Mouse (Mus musculus): ENCODE data around the gene Jagn1.

Jagn1 gene

DNA sequence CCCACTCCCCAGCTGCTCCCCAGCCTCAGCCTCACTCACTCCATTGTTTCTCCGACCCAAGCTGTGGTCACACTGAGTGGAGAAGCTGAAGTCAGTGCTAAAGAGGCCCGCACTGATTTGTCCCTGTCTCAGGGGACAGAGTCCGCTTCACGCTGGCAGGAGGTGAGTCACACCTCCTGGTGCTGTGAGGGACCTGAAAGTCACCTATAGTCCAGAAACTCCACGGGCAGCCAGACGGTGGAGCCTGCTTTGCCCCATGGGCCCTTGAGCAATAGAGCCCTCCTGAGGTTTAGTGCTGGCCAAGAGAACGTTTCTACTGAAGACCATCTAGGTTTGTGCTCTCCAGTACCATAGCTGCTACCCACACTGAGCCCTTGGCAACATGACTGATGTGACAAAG lies 7.7 kb upstream of the Jagn1 start:
- no peak for DNase-seq (ENCODE audit: low spot score)

DNA sequence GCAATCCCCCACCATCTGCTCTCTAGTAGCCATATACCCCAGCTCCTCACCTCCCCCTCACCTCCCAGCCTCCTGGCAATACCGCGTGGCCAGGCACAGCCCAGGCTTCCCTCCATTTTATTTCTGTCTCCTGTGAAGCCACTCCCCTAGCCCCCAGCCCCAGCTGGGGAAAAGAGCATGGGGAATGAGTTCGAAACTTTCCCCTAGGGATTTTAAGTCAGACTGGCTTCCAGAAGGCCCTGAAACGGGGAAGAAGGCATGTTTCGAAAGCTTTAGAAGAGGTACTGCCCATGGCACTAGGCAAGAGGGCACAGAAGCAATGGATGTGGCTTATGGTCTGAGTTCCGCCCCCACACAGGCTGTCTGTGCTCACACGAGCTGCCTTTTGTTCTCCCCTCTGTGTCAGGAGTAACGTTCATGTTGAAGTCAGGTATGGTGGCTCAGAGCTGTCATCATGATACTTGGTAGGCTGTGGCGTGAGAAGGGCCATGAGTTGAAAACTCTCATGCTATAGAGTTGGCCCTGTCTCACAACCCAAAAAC lies 6.6 kb upstream of the Jagn1 start, which contains the start of gene Cidec:
TSS of gene Cidec (minus strand) at position 97 of the 542 bp plus-strand sequence.
- DNase-seq (ENCODE audit: low spot score): no peak

DNA sequence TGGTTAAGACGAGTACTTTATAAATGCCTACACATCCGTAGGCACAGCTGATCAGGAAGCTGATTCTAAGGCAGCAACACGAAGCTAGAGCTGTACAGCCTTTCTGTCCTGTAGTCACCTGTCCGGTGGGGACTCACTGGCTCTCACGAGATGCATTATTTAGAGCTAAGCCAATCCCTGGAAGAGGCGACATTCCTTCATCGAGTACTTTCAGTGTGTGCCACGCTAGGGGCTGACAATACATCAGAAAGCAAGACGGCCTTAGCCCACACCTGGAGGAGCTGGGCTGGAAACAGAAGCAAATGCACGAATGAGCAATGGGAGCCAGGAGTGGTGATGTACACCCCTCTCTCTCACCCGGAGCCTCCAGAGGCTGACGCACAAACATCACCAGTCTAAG lies 5.2 kb upstream of the Jagn1 start:
- no peak for DNase-seq (ENCODE audit: low spot score)

DNA sequence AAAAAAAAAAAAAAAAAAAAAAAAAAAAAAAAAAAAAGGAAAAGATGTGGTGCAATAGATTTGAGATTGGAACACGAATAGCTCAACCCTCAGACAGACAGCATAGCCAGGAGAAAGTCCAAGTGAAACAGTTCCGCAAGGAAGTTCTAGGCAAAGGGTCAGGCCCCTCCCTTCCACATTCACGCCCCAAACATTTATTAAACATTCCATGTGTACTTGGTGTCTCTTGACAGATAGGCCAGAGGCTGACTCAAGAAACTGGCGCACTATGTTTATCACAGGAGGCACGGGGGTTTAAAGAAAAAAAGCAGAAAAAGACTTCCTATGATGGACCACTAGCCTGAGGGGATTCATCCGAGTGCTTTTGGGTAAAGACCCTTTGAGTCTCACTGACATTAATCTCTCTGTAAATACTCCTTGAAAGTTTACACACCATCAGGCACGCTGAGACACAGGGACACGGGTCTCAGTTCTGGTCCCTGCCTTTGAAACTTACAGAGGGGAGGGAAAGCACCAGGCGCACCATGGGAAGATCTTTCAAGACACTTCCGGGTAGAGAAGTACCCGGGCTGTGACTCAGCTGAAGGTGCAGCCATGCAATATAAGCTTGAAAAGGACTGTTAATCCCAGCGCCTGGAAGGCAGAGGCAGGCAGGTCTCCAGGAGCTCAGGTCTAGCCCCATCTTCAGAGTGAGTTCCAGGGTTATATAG lies 3.5 kb upstream of the Jagn1 start:
- no peak for DNase-seq (ENCODE audit: low spot score)

DNA sequence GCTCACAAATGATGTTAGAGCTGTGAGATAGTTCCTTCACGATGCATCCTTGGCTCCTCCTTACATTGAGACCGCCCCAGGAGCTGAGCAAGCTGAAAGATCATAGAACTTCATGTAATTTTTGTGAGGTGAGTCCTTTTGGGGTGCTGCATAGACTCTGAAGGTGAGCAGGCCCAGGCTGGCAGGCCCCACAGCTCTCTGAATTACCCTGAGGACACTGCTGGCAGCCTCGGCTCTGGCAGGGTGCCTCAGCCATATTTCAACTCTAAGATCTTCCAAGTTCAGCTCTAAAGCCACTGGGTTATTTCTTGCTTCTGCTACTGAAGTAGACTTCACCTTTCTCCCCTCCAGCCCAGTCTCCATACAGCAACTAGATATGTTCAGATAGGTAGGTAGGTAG lies 1.7 kb upstream of the Jagn1 start:
- no peak for DNase-seq (ENCODE audit: low spot score)

DNA sequence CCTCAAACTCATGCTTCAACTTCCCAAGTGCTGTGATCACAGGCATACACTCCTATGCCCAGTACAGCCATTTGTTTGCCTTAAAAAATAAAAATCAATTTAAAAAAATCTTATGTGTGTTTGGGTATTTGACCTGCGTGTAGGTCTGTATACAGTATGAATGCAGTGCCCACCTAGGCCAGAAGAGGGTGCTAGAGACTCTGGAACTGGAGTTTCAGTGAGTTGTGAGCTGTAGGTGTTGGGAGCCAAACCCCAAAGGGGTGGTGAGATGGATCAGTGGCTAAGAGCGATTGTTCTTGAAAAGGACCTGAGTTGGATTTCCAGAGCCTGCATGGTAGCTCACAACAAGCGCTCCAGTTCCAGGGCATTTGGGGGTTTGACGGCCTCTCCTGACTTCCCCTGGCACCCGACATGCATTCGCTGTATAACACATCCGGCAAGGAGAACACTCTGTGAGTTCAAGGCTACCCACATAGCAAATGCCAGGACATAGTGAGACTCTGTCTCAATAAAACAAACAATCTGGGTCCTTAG lies 1.2 kb upstream of the Jagn1 start:
- DNase-seq (ENCODE audit: low spot score): peak; percentile 30

DNA sequence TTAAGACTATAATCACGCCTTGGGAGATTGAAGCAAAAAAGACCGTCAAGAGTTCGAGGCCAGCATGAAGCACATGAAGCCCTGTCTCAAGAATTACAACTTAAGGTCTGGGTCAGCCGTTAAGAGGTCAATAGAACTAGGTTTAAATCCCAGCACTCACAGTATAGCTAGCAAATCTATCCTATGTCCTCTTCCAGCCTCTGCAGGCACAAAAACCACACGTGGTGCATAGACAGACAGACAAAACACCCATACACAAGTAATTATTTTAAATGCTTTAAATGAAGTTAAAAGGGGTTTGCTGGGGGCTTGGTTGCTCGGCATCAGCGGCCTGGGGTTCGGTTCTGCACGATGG lies 305 bp upstream of the Jagn1 start:
- no peak for DNase-seq (ENCODE audit: low spot score)

DNA sequence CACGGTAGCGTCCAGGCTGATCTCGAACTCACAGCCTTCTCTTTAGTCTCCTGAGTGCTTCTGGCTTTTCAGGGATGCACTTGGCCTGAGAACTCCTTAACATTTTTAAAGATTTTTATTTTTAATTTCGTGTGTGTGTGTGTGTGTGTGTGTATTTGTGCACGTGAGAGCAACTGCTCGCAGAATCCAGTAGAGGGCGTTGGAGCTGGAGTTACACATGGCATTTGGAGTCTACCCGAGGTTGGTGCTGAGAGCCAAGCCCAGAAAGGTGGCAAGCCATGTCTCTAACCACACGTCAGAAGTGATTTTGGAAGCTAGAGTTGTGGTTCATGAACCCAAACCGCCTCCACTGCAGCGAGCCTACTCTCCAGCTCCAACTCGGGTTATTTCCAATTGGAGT lies 722 bp downstream of the Jagn1 start:
- no peak for DNase-seq (ENCODE audit: low spot score)

DNA sequence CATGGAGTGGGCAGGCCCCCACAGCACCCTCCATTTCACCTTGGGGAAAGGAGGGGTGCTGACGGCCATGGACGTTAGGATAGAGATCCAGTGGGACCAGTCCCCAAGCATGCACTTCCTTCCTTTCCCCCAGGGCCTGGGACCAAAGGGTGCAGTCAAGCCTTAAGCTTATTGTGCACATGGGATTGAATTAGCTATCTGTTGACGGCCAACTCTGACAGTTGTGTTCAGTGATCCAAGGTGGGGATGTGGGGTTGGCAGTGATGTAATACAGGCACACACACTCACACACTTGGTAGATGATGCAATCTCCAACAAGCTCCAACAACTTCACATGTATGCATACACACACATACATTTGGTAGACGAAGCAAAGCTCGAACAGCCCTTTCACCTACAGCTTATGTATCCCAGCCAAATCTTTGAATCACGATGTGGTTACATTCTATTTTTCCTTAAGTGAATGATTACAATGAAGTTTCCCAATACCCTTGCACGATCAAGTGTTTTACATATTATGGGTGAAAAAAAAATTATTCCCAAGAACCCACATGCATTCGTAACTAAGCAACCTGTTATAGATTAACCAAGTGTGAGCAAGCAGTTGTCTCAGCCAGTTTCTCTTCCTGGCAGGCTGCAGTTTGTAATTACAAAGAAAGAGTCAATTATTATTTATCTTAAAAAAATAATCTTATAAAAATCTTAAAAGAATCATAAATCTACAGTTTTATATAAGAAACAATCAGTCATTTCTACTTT lies 2.0 kb downstream of the Jagn1 start:
- no peak for DNase-seq (ENCODE audit: low spot score)

DNA sequence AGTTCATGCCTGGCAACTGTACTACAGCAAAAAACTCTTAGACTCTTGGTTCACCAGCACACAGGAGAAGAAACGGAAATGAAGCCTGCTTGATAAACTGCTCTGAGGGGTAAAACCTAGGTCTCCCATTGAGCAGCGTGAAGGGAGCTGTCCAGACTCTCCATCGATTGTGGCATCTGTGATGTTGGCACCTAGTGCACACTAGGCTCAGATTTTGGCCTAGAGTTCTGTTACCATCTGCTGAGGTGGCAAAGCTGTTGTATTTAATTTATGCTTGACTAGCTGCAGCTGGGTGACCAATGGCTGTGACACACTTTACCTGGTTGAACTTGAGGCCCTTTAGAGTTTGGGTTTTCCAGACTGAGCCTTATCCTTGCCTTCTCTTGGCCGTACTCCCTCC lies 5.3 kb downstream of the Jagn1 start:
- DNase-seq (ENCODE audit: low spot score): no peak

DNA sequence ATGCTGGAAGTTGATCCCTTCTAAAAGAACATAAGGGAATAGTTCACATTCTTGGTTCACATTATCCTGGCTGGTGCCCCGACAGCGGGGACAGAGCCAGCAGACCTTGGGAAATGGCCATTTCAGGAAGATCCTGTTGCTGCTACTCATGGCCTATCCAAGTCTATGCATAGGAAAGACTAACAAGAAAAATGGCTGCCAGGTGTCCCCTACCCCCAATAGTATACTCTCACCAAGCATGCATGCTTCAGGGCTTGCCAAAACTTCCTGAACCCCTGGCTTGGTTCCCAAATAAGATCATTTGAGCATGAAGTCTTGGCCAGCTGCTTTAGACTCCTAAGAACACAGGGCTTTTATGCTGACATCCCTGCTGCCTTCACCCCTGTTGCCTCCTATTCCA lies 9.5 kb downstream of the Jagn1 start:
- DNase-seq (ENCODE audit: low spot score): no peak

DNA sequence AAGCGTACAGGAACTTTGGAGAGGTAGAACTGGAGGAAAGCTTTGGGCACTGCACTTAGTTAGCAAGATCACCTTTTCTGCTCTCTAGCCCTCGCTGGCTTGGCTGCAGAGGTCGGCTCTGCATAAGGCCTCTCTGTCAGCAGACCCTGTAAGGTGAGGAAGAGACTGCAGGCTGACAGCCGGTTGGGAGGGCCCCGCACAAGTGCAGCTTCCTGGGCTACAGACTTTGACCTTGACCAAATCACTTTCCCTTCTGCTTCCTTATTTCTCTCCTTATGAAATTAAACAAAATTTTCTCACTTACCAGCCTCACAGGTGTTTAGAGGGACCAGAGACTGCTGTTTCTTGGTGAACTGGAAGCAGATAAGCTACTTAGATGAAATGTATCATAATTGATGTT lies 12.6 kb downstream of the Jagn1 start:
- DNase-seq (ENCODE audit: low spot score): no peak

DNA sequence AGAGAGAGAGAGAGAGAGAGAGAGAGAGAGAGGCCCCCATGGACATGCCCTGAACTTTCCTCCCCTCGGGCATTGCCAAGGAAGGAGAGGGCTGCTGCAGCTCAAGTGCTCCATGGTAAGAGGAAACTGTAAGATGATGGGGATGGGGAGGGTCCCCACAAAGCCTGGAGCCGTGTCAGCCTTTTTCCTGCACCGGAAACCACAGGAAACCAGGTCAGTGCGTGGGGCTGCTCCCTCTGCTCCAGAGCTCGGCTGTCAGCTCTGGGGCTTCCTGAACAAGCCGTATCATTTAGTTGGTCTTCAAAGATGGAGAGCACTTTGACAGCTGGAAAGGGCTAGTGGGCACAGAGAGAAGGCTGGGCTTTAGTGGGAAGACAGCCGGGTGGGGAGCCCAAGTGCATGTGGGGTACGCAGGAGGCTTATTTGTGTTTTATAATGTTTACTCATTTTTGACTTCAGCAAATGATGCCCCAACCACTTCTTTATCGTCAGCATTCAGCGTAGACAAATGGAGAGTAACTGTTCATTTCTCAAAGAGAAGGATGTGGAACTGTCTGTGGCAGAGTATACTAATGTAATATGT lies 15.7 kb downstream of the Jagn1 start, which contains the start of gene Il17re:
TSS of gene Il17re (plus strand) at position 533 of the 583 bp plus-strand sequence.
- no peak for DNase-seq (ENCODE audit: low spot score)

DNA sequence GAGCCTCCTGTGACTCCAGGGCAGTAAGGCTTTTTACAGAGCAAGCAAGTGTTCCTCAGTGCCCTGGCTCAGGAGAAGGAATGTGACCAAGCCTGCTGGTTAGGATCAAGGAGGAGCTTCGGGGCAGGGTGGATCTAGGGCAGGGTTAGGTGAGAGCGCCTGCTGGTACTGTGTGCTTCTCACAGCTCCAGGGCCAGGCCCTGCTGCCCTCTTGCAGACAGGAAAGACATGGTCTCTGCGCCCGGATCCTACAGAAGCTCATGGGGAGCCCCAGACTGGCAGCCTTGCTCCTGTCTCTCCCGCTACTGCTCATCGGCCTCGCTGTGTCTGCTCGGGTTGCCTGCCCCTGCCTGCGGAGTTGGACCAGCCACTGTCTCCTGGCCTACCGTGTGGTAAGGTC lies 16.3 kb downstream of the Jagn1 start:
- no peak for DNase-seq (ENCODE audit: low spot score)

DNA sequence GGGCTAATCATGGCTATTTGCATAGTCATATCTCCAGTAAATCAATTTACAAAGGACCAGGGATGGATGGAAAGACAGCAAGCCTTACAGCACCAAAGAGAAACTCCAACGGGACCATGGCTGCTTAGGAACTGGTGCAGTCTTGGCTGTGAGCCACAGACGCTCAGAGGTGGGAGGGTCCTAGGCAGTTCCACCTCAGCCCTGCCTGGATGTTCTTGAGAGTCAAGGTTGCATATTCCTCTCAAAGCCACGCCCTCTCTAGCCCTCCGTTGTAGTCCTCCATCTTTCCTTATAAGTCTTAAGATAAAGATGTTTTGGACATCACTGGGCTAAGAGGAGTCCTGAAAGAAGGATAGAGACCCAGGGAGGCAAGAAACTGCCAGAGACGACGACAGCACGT lies 21.7 kb downstream of the Jagn1 start:
- no peak for DNase-seq (ENCODE audit: low spot score)

DNA sequence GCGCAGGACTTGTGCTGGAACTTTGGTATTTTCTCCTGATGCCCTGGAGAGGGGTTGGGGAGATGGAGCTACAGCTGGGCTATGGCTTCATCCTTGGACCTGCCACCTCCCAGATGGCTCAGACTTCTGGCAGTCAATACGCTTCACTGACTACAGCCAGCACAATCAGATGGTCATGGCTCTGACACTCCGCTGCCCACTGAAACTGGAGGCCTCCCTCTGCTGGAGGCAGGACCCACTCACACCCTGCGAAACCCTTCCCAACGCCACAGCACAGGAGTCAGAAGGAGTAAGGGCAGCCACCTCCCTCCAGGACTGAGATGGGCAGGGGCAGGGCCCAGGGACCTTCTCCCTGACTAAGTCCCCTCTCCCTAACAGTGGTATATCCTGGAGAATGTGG lies 23.2 kb downstream of the Jagn1 start:
- no peak for DNase-seq (ENCODE audit: low spot score)

DNA sequence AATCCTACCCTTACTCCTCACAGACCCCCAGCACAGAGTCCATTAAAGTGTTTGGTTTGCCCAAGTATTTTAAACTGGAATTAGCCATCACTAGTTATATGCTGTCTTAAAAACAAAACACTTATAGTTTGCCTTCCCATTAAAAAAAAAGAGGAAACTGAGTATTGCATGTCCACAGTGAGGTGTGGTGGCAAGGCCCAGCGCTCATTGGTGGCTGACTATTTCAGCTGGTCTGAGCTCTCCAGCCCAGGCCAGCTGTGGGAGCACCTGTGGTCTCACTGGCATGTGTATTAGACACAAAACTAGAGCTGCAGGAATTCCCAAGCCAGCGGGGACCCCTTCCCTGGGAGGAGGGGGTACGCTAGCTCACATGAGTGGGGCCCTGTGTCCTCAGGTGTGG lies 26.1 kb downstream of the Jagn1 start:
- no peak for DNase-seq (ENCODE audit: low spot score)

DNA sequence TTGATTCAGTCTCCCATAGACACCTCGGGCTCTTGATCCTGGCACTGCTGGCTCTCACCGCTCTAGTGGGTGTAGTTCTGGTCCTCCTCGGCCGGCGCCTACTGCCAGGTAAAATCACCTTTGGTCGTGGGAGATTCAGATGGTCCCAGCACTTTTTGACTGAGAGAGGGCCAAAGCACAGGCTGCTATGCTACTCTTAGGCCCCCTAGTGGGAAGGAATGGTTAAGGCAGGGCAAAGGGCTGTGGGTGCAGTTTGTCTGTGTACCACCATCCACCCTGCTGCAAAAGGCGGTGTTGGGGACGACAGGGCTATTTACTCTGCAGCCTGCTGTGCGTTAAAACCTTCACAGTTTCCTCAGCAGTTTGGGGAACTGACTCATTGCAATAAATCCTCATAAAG lies 26.7 kb downstream of the Jagn1 start:
- peak; percentile 22 for DNase-seq (ENCODE audit: low spot score)

DNA sequence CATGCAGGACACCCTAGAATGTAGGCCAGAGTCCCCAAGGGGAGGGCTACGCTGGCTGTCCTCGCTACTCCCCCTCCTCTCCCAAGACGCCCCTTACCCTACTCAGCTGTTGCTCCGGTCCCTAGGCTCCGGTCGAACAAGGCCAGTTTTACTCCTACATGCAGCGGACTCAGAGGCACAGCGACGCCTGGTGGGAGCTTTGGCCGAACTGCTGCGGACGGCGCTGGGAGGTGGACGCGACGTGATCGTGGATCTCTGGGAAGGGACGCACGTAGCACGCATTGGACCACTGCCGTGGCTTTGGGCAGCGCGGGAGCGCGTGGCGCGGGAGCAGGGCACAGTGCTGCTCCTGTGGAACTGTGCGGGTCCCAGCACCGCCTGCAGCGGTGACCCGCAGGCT lies 27.1 kb downstream of the Jagn1 start:
- DNase-seq (ENCODE audit: low spot score): peak; percentile 40

DNA sequence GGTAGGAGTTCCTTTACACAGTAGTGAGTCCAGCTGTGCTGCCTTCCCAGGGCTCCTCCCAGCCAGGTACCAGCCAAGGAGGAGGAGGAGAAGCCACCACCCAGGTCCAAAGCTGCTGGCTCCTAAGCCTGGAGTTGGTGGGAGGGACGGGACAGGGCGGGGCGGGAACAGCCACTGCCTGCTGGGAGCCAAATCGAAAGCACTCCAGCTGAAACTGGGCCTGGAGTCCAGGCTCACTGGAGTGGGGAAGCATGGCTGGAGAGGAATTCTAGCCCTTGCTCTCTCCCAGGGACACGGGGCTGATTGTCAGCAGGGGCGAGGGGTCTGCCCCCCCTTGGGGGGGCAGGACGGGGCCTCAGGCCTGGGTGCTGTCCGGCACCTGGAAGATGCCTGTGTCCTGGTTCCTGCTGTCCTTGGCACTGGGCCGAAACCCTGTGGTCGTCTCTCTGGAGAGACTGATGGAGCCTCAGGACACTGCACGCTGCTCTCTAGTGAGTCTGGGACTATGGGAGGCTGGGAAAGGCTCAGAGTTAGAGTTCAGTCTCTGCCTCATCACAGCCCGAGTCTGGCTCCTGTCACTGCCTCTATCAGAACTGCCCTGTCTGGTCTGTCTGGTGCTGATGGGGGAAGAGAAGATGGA lies 29.0 kb downstream of the Jagn1 start, which contains the start of gene Il17rc:
TSS of gene Il17rc (plus strand) at position 131 of the 640 bp plus-strand sequence.
- DNase-seq (ENCODE audit: low spot score): peak; percentile 52

DNA sequence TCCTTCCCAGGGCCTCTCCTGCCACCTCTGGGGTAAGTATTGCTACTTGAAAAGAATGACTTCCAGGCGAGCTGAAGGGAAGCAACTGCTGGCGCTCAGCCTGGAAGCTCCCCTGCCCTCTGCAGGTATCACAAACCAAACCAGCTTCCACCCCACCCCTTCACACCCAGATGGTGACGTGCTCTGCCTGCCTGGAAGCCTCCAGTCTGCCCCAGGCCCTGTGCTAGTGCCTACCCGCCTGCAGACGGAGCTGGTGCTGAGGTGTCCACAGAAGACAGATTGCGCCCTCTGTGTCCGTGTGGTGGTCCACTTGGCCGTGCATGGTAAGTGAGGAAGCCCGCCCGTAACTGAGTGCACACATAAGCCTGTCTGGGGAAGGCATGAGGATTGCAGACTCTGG lies 29.7 kb downstream of the Jagn1 start:
- DNase-seq (ENCODE audit: low spot score): no peak

DNA sequence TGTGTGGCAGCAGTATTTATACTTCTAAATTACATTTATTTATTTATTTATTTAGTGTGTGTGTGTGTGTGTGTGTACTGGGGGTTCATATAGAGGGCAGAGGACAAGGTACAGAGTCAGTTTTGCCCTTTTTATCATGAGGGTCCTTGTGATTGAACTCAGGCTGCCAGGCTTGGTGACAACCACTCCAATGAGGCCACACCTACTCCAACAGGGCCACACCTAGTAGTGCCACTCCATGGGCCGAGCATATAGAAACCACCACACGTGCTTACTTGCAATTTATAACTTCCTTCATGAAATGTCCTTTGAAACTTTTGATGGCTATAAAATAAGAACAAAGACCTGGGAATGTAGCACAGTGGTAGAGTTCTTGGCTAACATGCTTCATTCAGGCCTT lies 30.9 kb downstream of the Jagn1 start:
- no peak for DNase-seq (ENCODE audit: low spot score)
